Mouse (Mus musculus) limb, embryonic 13.5 days (tissue): ENCODE data around the gene Ndufb4. TPM values are rescaled to one million over a fixed set of nuclear protein-coding genes. Genes with fewer than 3 reads are reported as not detected.
"Not testable (repeated sequence)": the region's sequence is repeated elsewhere in the genome, so short reads cannot be mapped to it uniquely, and the experiment has no call there.

Source experiments
- ATAC-seq: fragments of 200-750 bp; cut with Nextera tagmentation; 2 replicates; pipeline ENCODE4 v1.8.0; 2017; ENCODE audit warnings: low read depth, moderate number of reproducible peaks, moderate TSS enrichment; ENCODE audit not compliant: low FRiP score
- H3K27ac ChIP-seq: fragments of 300-500 bp; sonication (generic); 2 replicates; pipeline ENCODE4 v1.5.1; 2015; ENCODE audit warnings: inconsistent platforms, mild to moderate bottlenecking, moderate library complexity
- H3K27me3 ChIP-seq: fragments of 300-500 bp; sonication (generic); 2 replicates; pipeline ENCODE4 v1.6.1; 2015; ENCODE audit warnings: mild to moderate bottlenecking, inconsistent platforms
- H3K36me3 ChIP-seq: fragments of 300-500 bp; sonication (generic); 2 replicates; pipeline ENCODE4 v1.6.1; 2015; ENCODE audit warnings: inconsistent platforms, mild to moderate bottlenecking, moderate library complexity
- H3K4me1 ChIP-seq: fragments of 300-500 bp; sonication (generic); 2 replicates; pipeline ENCODE4 v1.6.1; 2015; ENCODE audit warnings: inconsistent platforms
- H3K4me2 ChIP-seq: fragments of 300-500 bp; sonication (generic); replicated peaks from 2 replicates; pipeline ENCODE4 v1.6.1; 2015; ENCODE audit warnings: inconsistent platforms, mild to moderate bottlenecking, moderate library complexity
- H3K4me3 ChIP-seq: fragments of 300-500 bp; sonication (generic); 2 replicates; pipeline ENCODE4 v1.5.1; 2015; ENCODE audit warnings: moderate library complexity, mild to moderate bottlenecking, inconsistent platforms
- H3K9ac ChIP-seq: fragments of 300-500 bp; sonication (generic); 2 replicates; pipeline ENCODE4 v1.6.1; 2015; ENCODE audit warnings: mild to moderate bottlenecking, inconsistent platforms
- H3K9me3 ChIP-seq: fragments of 300-500 bp; sonication (generic); 2 replicates; pipeline ENCODE4 v1.6.1; 2016; ENCODE audit warnings: inconsistent platforms
- WGBS: fragments of 180-500 bp; shearing (Covaris S2); methylation state at CpG from one replicate; pipeline ENCODE4 v1.1.7; 2015; 5-methylcytosine and 5-hydroxymethylcytosine counted together
- polyA plus RNA-seq: library from polyadenylated mRNA; unstranded; fragments of >200 nt; fragmentation: Nextera tagmentation; extraction: Ambion mirVana; gene quantifications from 2 replicates; pipeline ENCODE4 v1.2.1, GENCODE M21; 2015

Gene Ndufb4
- polyA plus RNA-seq: 58.1 and 63.9 TPM in 2 replicates

GRCm38 (mm10) chr16:37653731-37654657 is at the start of gene Ndufb4:
TSS of gene Ndufb4 (minus strand) at chr16:37654453.
- ATAC-seq: peak; percentile 96
- Histone ChIP-seq H3K4me3 (peak within 1 kb of the TSS; percentile 80), H3K27me3 (no peaks in the 10 kb centered on the region), H3K27ac (peak within 1 kb of the TSS; percentile 1; the same call in 1 of the 2 replicates), H3K9ac (peak within 1 kb of the TSS; percentile 92), H3K4me1 (peaks cover 13% of the 10 kb centered on the region), H3K9me3 (no peaks in the 10 kb centered on the region), H3K36me3 (no peaks in the 10 kb centered on the region; the same call in 1 of the 2 replicates), H3K4me2 (peak within 1 kb of the TSS; percentile 61)
- under 1% methylated on average over 51 of the region's 58 CpGs for WGBS

GRCm38 (mm10) chr16:37703884-37704283 is 49.6 kb upstream of the Ndufb4 start:
- no peaks in the 10 kb centered on the region for H3K27me3 ChIP-seq
- no peak overlapping the region for H3K4me3 ChIP-seq
- no peak overlapping the region for H3K9ac ChIP-seq
- H3K4me2 ChIP-seq: no peak overlapping the region
- ATAC-seq: no peak
- H3K27ac ChIP-seq: no peak overlapping the region
- H3K4me1 ChIP-seq: peaks cover 7% of the 10 kb centered on the region; the same call in 1 of the 2 replicates
- H3K36me3 ChIP-seq: no peaks in the 10 kb centered on the region
- peaks cover under 1% of the 10 kb centered on the region; the same call in 1 of the 2 replicates for H3K9me3 ChIP-seq
- 79% methylated on average over 5 of the region's 5 CpGs for WGBS

- not testable (repeated sequence) for H3K27me3 ChIP-seq, H3K4me1 ChIP-seq, H3K4me3 ChIP-seq, H3K9ac ChIP-seq, H3K9me3 ChIP-seq, H3K27ac ChIP-seq, H3K4me2 ChIP-seq, ATAC-seq, H3K36me3 ChIP-seq
Observed at GRCm38 (mm10) chr16:37700071-37700470, 45.8 kb upstream of the Ndufb4 start.

- no peak for ATAC-seq
Observed at GRCm38 (mm10) chr16:37698767-37699166, 44.5 kb upstream of the Ndufb4 start.

GRCm38 (mm10) chr16:37697271-37697670 is 43.0 kb upstream of the Ndufb4 start:
- H3K9ac ChIP-seq: no peak overlapping the region
- H3K9me3 ChIP-seq: peaks cover 3% of the 10 kb centered on the region; the same call in 1 of the 2 replicates
- no peaks in the 10 kb centered on the region for H3K27me3 ChIP-seq
- H3K27ac ChIP-seq: no peak overlapping the region
- H3K4me3 ChIP-seq: no peak overlapping the region
- H3K36me3 ChIP-seq: no peaks in the 10 kb centered on the region
- ATAC-seq: no peak
- H3K4me1 ChIP-seq: no peaks in the 10 kb centered on the region
- WGBS: 90% methylated on average over 5 of the region's 5 CpGs
- no peak overlapping the region for H3K4me2 ChIP-seq

More at GRCm38 (mm10) chr16:37698767-37699166, 44.5 kb upstream of the Ndufb4 start:
- 92% methylated on average over 6 of the region's 6 CpGs for WGBS
- Histone ChIP-seq H3K9ac (no peak overlapping the region), H3K9me3 (peaks cover 3% of the 10 kb centered on the region; the same call in 1 of the 2 replicates), H3K4me3 (no peak overlapping the region), H3K27ac (no peak overlapping the region), H3K36me3 (no peaks in the 10 kb centered on the region), H3K4me1 (no peaks in the 10 kb centered on the region), H3K4me2 (no peak overlapping the region), H3K27me3 (no peaks in the 10 kb centered on the region)

GRCm38 (mm10) chr16:37690932-37691730 is 36.9 kb upstream of the Ndufb4 start:
- Histone ChIP-seq H3K9ac (no peak overlapping the region), H3K27me3 (no peaks in the 10 kb centered on the region), H3K36me3 (no peaks in the 10 kb centered on the region), H3K4me3 (no peak overlapping the region), H3K4me2 (no peak overlapping the region), H3K9me3 (no peaks in the 10 kb centered on the region), H3K27ac (no peak overlapping the region), H3K4me1 (peaks cover 33% of the 10 kb centered on the region)
- peak; percentile 33; the same call in 1 of the 2 replicates for ATAC-seq
- WGBS: 80% methylated on average over 12 of the region's 12 CpGs

DNA sequence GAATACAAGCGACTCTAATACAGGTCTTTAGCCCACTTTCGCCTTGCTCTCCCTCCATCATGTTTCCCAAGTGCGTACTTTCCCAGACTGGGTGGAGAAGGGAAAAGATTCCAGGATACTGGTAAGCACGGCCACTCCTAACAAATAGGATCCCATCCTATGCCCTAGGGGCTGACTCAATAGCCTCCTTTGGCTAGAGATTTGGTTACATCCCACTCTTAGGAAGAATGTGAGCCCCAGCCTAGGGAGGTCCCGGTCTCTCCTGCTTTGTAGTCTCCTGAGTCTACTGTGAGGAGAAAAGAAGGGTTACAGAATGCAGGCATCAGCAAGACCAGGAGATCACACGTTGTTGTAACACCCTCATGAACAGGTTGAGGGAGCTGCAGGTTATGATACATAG is 36.2 kb upstream of the Ndufb4 start:
- ATAC-seq: no peak
- no peak overlapping the region for H3K4me3 ChIP-seq
- no peaks in the 10 kb centered on the region for H3K27me3 ChIP-seq
- peaks cover 37% of the 10 kb centered on the region for H3K4me1 ChIP-seq
- no peak overlapping the region for H3K9ac ChIP-seq
- 75% methylated on average over 6 of the region's 6 CpGs for WGBS
- H3K4me2 ChIP-seq: no peak overlapping the region; the same call in 1 of the 2 replicates
- H3K36me3 ChIP-seq: no peaks in the 10 kb centered on the region
- H3K9me3 ChIP-seq: no peaks in the 10 kb centered on the region
- H3K27ac ChIP-seq: no peak overlapping the region

DNA sequence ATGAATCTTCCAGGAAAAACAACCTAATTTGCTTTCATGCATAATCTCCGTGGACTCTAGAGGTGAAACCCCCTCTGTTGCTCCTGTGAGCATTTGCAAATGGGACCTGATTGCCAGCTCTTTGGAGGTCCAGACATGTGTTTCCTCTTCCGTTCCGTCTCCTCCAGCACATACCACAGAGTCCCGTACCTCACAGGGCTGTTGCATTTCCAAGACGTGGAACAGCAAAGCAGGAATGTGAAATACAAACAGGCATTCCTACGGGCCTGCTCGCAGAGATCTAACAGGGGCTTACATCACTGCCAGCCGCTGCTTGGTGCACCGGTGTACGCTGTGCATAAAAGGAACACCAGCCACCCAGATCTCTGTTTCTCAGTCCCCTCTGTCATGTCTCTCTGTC is 35.7 kb upstream of the Ndufb4 start:
- H3K4me2 ChIP-seq: no peak overlapping the region; the same call in 1 of the 2 replicates
- H3K4me1 ChIP-seq: peaks cover 40% of the 10 kb centered on the region
- H3K27ac ChIP-seq: no peak overlapping the region
- no peaks in the 10 kb centered on the region for H3K9me3 ChIP-seq
- ATAC-seq: peak; percentile 53; the same call in 1 of the 2 replicates
- WGBS: 39% methylated on average over 10 of the region's 10 CpGs
- H3K4me3 ChIP-seq: no peak overlapping the region
- H3K36me3 ChIP-seq: no peaks in the 10 kb centered on the region
- H3K27me3 ChIP-seq: no peaks in the 10 kb centered on the region
- no peak overlapping the region for H3K9ac ChIP-seq

DNA sequence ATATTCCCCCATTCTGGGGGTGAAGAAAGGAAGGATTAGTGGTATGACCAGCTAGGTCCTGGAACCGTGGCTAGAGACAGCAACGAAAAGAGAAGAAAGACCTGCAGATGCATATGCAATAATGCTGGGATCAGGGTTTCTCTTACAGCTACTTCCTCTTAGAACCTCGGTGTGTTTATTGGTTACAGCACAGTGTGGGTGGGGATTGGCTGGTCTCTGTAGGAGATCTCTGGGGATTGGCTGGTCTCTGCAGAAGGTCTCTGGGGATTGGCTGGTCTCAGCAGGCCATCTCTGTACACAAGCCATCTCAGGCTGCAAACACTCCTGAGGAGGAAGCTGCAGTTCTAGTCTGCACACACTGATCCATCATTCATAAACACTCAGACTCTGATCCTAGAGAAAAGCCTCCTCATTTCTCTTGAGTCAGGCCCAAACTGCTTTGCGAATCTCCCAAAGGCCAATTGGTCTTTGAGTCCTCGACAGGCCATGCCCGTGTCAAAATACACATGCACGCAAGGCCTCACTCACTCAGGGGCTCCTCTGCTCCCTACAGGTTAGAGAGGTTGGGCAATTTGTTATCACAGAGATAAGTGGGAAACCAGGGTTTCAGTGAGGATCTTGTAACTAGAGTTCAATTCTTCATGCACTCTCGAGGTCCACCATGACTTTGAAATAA is 35.1 kb upstream of the Ndufb4 start:
- peaks cover 40% of the 10 kb centered on the region for H3K4me1 ChIP-seq
- H3K4me2 ChIP-seq: no peak overlapping the region
- no peak overlapping the region; the same call in 1 of the 2 replicates for H3K27ac ChIP-seq
- ATAC-seq: no peak
- 76% methylated on average over 8 of the region's 8 CpGs for WGBS
- no peaks in the 10 kb centered on the region for H3K36me3 ChIP-seq
- no peak overlapping the region for H3K9ac ChIP-seq
- no peaks in the 10 kb centered on the region for H3K27me3 ChIP-seq
- H3K4me3 ChIP-seq: no peak overlapping the region
- no peaks in the 10 kb centered on the region for H3K9me3 ChIP-seq

DNA sequence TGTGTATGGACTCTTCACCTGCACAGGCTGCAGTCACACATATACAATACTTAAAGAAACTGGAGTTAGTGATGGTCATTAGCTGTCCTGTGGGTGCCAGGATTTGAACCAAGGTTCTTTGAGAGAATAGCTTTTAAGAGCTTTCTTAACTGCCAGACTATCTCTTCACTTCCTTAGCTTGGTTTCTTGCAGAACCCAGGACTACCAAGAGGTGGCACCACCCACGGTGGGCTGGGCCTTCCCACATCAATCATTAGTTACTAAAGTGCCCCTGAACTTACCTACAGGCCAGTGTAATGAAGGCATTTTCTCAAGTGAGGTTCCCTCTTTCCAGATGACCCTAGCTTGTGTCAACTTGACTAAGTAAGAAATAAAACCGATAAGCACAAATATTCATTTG is 33.9 kb upstream of the Ndufb4 start:
- Histone ChIP-seq H3K4me1 (peaks cover 52% of the 10 kb centered on the region), H3K9ac (no peak overlapping the region), H3K36me3 (no peaks in the 10 kb centered on the region), H3K27ac (no peak overlapping the region), H3K9me3 (no peaks in the 10 kb centered on the region), H3K4me3 (no peak overlapping the region), H3K27me3 (no peaks in the 10 kb centered on the region), H3K4me2 (no peak overlapping the region)
- no peak for ATAC-seq
- 75% methylated on average over 2 of the region's 2 CpGs for WGBS

DNA sequence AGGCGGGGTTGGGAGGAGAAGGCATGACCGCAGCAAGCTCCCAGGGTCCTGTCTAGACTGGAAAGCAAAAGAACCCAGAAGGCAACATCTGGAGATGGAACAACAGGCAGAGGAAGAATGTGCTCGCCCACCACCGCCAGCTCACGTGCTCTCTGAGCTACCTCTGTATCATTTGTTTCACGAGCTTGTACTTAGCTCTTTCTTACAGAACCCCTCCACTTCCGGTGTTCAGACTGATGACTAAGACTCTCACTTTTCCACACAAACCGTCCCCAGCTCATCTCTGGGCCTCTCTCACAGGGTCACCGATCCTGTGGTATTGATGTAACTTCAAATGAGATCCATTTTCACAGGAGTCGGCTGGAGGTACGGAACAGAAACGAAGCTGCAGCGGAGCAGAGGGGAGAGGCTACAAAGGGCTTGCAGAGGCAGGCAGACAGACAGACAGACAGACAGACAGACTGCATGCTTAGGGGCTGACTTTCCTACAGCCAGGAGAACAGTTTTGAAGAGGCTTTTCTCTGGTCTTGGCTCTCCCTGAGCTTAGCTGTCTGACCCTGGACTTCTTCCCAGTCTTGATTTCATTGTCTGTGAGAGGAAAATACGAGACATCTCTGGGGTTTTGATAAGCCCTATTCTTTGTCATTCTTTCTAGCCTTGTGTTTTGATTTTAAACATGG is 33.2 kb upstream of the Ndufb4 start:
- Histone ChIP-seq H3K27ac (no peak overlapping the region; the same call in 1 of the 2 replicates), H3K36me3 (no peaks in the 10 kb centered on the region), H3K9ac (no peak overlapping the region), H3K4me3 (no peak overlapping the region), H3K4me2 (no peak overlapping the region; the same call in 1 of the 2 replicates), H3K9me3 (no peaks in the 10 kb centered on the region), H3K4me1 (peaks cover 60% of the 10 kb centered on the region), H3K27me3 (no peaks in the 10 kb centered on the region)
- ATAC-seq: no peak
- 70% methylated on average over 14 of the region's 14 CpGs for WGBS
